Mouse (Mus musculus) B cell, adult 67 days (primary cell): ENCODE data around the gene Cytl1. TPM values are rescaled to one million over a fixed set of nuclear protein-coding genes. Genes with fewer than 3 reads are reported as not detected.

Source experiments
- total RNA-seq, 2 experiments: library from RNA; stranded (reverse); gene quantifications; 4 replicates each; pipeline ENCODE4 v1.2.4; 2023

Cytl1 gene
- total RNA-seq, result not detected

DNA sequence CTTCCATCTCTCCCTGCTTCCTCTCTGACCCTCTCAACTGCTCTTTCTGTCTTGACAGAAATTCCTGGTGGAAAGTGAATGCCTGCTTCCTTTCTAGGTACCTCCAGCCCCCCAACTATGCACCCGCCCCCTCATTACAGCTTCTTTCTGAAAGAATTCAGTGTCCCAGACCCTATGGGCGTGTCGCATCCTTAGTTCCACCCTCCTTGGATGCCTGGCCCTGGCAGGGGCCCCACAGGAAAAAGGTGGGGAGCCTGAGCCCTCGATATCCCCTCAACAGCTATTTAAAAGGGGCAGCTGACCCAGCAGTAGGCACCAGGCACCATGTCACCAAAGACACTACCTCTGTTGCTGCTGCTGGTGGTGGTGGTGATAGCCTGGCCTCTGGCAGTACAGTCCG lies at the start of gene Cytl1:
Cytl1 (plus strand) TSS at position 296 of the 400 bp plus-strand sequence.

DNA sequence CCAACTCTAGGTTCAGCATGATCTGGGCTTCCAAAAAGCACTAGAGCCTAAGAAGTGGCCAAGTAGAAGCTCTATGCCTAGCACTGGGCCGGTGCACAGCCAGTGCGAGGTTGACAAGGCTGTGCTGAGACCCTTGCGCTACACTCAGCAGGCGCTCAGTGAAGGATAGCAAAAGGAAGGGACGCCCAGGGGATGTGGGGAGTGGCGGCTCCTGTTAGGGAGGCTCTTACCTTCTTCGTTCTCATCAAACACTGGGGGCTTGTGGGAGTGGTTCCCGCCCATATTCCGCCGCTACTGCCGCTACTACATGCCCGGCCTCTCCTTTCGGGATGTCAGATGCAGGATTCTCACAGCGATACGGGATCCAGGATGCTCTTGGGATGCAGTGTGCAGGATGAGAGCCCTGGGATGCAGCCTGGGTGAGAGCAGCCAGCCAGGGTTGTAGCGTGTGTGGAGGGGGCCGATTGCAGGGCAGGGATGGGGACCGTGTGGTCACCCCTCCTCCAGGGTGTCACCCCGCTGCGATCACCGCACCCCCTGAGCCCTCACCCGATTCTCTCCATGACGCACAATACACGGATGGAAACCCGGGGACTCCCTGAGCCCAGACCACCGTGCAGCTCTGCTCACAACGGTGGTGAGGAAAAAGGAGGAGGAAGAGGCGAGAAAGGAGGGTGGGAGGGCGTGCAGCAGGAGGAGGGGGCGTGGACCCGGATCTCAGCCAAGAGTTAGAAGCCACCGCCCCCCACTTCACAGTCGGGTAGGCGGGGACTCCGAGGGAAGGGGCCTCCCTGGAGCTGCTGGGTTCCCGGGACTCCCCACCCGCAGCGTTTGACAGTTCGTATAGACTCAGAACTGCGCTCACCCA lies 18.6 kb upstream of the Cytl1 start, which contains the start of gene Stk32b:
Stk32b (minus strand) TSS at position 667 of the 868 bp plus-strand sequence.

Other genes with a start within 250 kb of the Cytl1 start
- not detected for gene Stk32b, start 18.3 kb upstream of the Cytl1 start, total RNA-seq
- gene Msx1, start 89.1 kb downstream of the Cytl1 start, total RNA-seq, result not detected